Mouse (Mus musculus) lung, postnatal 0 days (tissue): ENCODE measurements around the gene Nckap5.

ENCODE experiments used
- CTCF ChIP-seq: IDR thresholded peaks from 2 replicates; pipeline ENCODE4 v1.5.1; 2016; ENCODE audit warnings: antibody characterized with exemption, mild to moderate bottlenecking
- EP300 ChIP-seq: IDR thresholded peaks from 2 replicates; pipeline ENCODE4 v1.6.1; 2016; ENCODE audit warnings: antibody characterized with exemption, mild to moderate bottlenecking, control low read depth

DNA sequence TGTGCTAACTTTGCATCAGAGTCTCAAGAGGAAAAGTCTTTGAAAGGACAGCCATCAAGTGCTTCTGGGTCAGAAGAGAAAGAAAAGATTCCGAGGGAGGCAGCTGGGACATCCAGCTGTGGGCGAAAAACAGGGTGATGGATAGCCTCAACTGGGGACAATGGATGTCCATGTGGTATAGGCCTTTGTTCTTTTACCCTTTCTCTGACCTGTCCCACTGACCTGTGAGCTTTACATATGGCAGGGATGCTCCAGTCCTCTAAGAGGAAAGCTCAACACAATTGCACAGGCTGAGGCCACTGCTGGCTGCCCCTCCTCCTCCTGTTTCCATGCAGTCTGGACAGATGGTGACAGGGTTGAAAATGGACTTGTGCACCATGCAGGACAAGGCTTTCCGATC is 31.2 kb upstream of the Nckap5 start:
- TF ChIP-seq CTCF (no peak), EP300 (no peak)
